Mouse (Mus musculus) C2C12 (cell line): ENCODE results near the gene Acap1.

Experiments
- CEBPB ChIP-seq: IDR thresholded peaks from one replicate; pipeline ENCODE4 v1.6.1; 2011; ENCODE audit warnings: low read depth, mild to moderate bottlenecking, control low read depth, moderate library complexity
- CTCF ChIP-seq: IDR thresholded peaks from one replicate; pipeline ENCODE4 v1.5.1; 2011; ENCODE audit not compliant: control insufficient read depth, insufficient read depth, insufficient read length
- FOSL1 ChIP-seq: IDR thresholded peaks from one replicate; pipeline ENCODE4 v1.8.0; 2011; ENCODE audit warnings: mild to moderate bottlenecking, low read length; ENCODE audit not compliant: poor library complexity, insufficient read depth, severe bottlenecking
- MAX ChIP-seq: IDR thresholded peaks from one replicate; pipeline ENCODE4 v1.6.1; 2011; ENCODE audit warnings: mild to moderate bottlenecking, control low read depth
- MYOD1 ChIP-seq: IDR thresholded peaks from one replicate; pipeline ENCODE4 v1.6.1; 2011; ENCODE audit warnings: low read depth; ENCODE audit not compliant: control insufficient read depth, insufficient read length
- MYOG ChIP-seq: IDR thresholded peaks from one replicate; pipeline ENCODE4 v1.6.1; 2011; ENCODE audit not compliant: control insufficient read depth, insufficient read length; ENCODE audit errors: extremely low read depth
- USF1 ChIP-seq: IDR thresholded peaks from one replicate; pipeline ENCODE4 v1.6.1; 2011; ENCODE audit warnings: low read depth, mild to moderate bottlenecking, control low read depth, moderate library complexity

GRCm38 (mm10) chr11:69914372-69914764, 19.0 kb upstream of the Acap1 start:
- TF ChIP-seq CTCF (no peak), FOSL1 (no peak), MYOG (no peak), USF1 (no peak), MAX (no peak), CEBPB (no peak), MYOD1 (no peak)
